Mouse (Mus musculus) liver, postnatal 0 days (tissue): Measurements from ENCODE around the gene Trim56. TPM values are rescaled to one million over a fixed set of nuclear protein-coding genes. Genes with fewer than 3 reads are reported as not detected.
"Not testable (repeated sequence)": the region's sequence is repeated elsewhere in the genome, so short reads cannot be mapped to it uniquely, and the experiment has no call there.

ENCODE experiments used
- ATAC-seq: fragments of 200-750 bp; cut with Nextera tagmentation; 2 replicates; pipeline ENCODE4 v1.8.0; 2017; ENCODE audit warnings: mild to moderate bottlenecking, moderate library complexity
- DNase-seq: peaks from one replicate; pipeline ENCODE4 v3.0.0-alpha.2; 2016
- H3K27ac ChIP-seq: fragments of 300-500 bp; sonication (generic); 2 replicates; pipeline ENCODE4 v1.5.1; 2014; ENCODE audit warnings: antibody characterized with exemption, moderate library complexity, mild to moderate bottlenecking, low read depth
- H3K27me3 ChIP-seq: fragments of 300-500 bp; sonication (generic); 2 replicates; pipeline ENCODE4 v1.6.1; 2014; ENCODE audit warnings: low read length, control low read depth, mixed read lengths; ENCODE audit not compliant: insufficient read depth
- H3K36me3 ChIP-seq: fragments of 300-500 bp; sonication (generic); replicated peaks from 2 replicates; pipeline ENCODE4 v1.6.1; 2014; ENCODE audit warnings: mild to moderate bottlenecking, control low read depth, low read length, moderate library complexity, mixed read lengths; ENCODE audit not compliant: insufficient read depth
- H3K4me1 ChIP-seq: fragments of 300-500 bp; sonication (generic); 2 replicates; pipeline ENCODE4 v1.6.1; 2014; ENCODE audit warnings: antibody characterized with exemption, mild to moderate bottlenecking, control low read depth; ENCODE audit not compliant: insufficient read depth
- H3K4me2 ChIP-seq: fragments of 300-500 bp; sonication (generic); 2 replicates; pipeline ENCODE4 v1.6.1; 2014; ENCODE audit warnings: low read depth, mild to moderate bottlenecking, low read length, moderate library complexity, mixed read lengths
- H3K4me3 ChIP-seq: fragments of 300-500 bp; sonication (generic); 2 replicates; pipeline ENCODE4 v1.5.1; 2014; ENCODE audit warnings: low read depth, low read length
- H3K9ac ChIP-seq: fragments of 300-500 bp; sonication (generic); replicated peaks from 2 replicates; pipeline ENCODE4 v1.6.1; 2014; ENCODE audit warnings: mild to moderate bottlenecking, moderate library complexity
- H3K9me3 ChIP-seq: fragments of 300-500 bp; sonication (generic); 2 replicates; pipeline ENCODE4 v1.6.1; 2016; ENCODE audit warnings: mild to moderate bottlenecking, control low read depth, low read length, mixed read lengths
- CTCF ChIP-seq: sonication (generic); IDR thresholded peaks from 2 replicates; pipeline ENCODE4 v1.5.1; 2016; ENCODE audit warnings: antibody characterized with exemption, low read depth
- EP300 ChIP-seq: IDR thresholded peaks from 2 replicates; pipeline ENCODE4 v1.6.1; 2016; ENCODE audit warnings: antibody characterized with exemption, low read depth, mild to moderate bottlenecking
- WGBS: fragments of 180-500 bp; shearing (Covaris S2); extraction: QIAGEN DNeasy Blood & Tissue Kit; methylation state at CpG from one replicate; pipeline ENCODE4 v1.1.7; 2014; ENCODE audit not compliant: insufficient replicate concordance; 5-methylcytosine and 5-hydroxymethylcytosine counted together
- polyA plus RNA-seq: library from polyadenylated mRNA; unstranded; fragments of >200 nt; fragmentation: Nextera tagmentation; extraction: Ambion mirVana; gene quantifications from 2 replicates; pipeline ENCODE4 v1.2.1, GENCODE M21; 2015

The Trim56 gene
- polyA plus RNA-seq: 6.4 and 7.4 TPM in 2 replicates

- Histone ChIP-seq H3K36me3 (peaks cover 34% of the 10 kb centered on the region), H3K4me2 (peak within 1 kb of the TSS; percentile 81), H3K27ac (peak within 1 kb of the TSS; percentile 93), H3K27me3 (no peaks in the 10 kb centered on the region), H3K4me1 (peaks cover 22% of the 10 kb centered on the region), H3K9me3 (peaks cover 22% of the 10 kb centered on the region), H3K9ac (peak within 1 kb of the TSS; percentile 88), H3K4me3 (peak within 1 kb of the TSS; percentile 81)
- peak; percentile 89 for DNase-seq
- ATAC-seq: peak; percentile 92
- no peak for TF ChIP-seq CTCF
- peak; percentile 97 for TF ChIP-seq EP300
- 6% methylated on average over 29 of the region's 29 CpGs for WGBS
These were observed at the start of gene Trim56 for GRCm38 (mm10) chr5:137115866-137116847. Gene Trim56, minus strand, starts transcription at chr5:137116209.

GRCm38 (mm10) chr5:137161853-137162252 lies 45.8 kb upstream of the Trim56 start:
- Histone ChIP-seq H3K4me2 (no peak overlapping the region), H3K27ac (no peak overlapping the region), H3K9ac (no peak overlapping the region), H3K9me3 (no peaks in the 10 kb centered on the region), H3K4me3 (no peak overlapping the region), H3K27me3 (no peaks in the 10 kb centered on the region), H3K4me1 (no peaks in the 10 kb centered on the region), H3K36me3 (no peaks in the 10 kb centered on the region)
- 70% methylated on average over 4 of the region's 4 CpGs for WGBS
- ATAC-seq (no peak), DNase-seq (no peak)
- no peak for TF ChIP-seq EP300
- no peak for TF ChIP-seq CTCF

- Histone ChIP-seq H3K36me3 (no peaks in the 10 kb centered on the region), H3K9ac (no peak overlapping the region), H3K4me2 (no peak overlapping the region), H3K9me3 (no peaks in the 10 kb centered on the region), H3K4me1 (no peaks in the 10 kb centered on the region), H3K27ac (no peak overlapping the region), H3K4me3 (no peak overlapping the region), H3K27me3 (no peaks in the 10 kb centered on the region)
- 20% methylated on average over 11 of the region's 11 CpGs for WGBS
- ATAC-seq (no peak), DNase-seq (peak; percentile 76)
- peak; percentile 91 for TF ChIP-seq CTCF
- TF ChIP-seq EP300: no peak
These were observed 43.5 kb upstream of the Trim56 start for GRCm38 (mm10) chr5:137159461-137159860.

GRCm38 (mm10) chr5:137153289-137153688 lies 37.3 kb upstream of the Trim56 start:
- ATAC-seq (no peak), DNase-seq (no peak)
- Histone ChIP-seq H3K4me3 (no peak overlapping the region), H3K9me3 (peaks cover 19% of the 10 kb centered on the region), H3K27ac (no peak overlapping the region), H3K9ac (no peak overlapping the region), H3K4me2 (no peak overlapping the region), H3K4me1 (no peaks in the 10 kb centered on the region), H3K27me3 (no peaks in the 10 kb centered on the region), H3K36me3 (no peaks in the 10 kb centered on the region)
- TF ChIP-seq EP300 (no peak), CTCF (no peak)
- 83% methylated on average over 5 of the region's 5 CpGs for WGBS

GRCm38 (mm10) chr5:137152623-137153022 lies 36.6 kb upstream of the Trim56 start:
- WGBS: 66% methylated on average over 2 of the region's 2 CpGs
- DNase-seq (peak; percentile 26), ATAC-seq (no peak)
- no peak overlapping the region for H3K27ac ChIP-seq
- no peak for TF ChIP-seq CTCF
- TF ChIP-seq EP300: no peak
- no peak overlapping the region for H3K4me2 ChIP-seq
- H3K4me3 ChIP-seq: no peak overlapping the region
- H3K9ac ChIP-seq: no peak overlapping the region
- no peaks in the 10 kb centered on the region for H3K27me3 ChIP-seq
- H3K4me1 ChIP-seq: no peaks in the 10 kb centered on the region
- H3K9me3 ChIP-seq: peaks cover 19% of the 10 kb centered on the region
- no peaks in the 10 kb centered on the region for H3K36me3 ChIP-seq

GRCm38 (mm10) chr5:137149272-137149882 lies 33.4 kb upstream of the Trim56 start, which contains the start of gene Muc3:
Gene Muc3, minus strand, starts transcription at chr5:137149322.
- not testable (repeated sequence) for ATAC-seq, H3K36me3 ChIP-seq, H3K4me1 ChIP-seq, H3K9ac ChIP-seq, H3K27me3 ChIP-seq, DNase-seq, H3K4me2 ChIP-seq, H3K4me3 ChIP-seq, H3K27ac ChIP-seq
- peaks cover 19% of the 10 kb centered on the region for H3K9me3 ChIP-seq
